Mouse (Mus musculus): ENCODE results near the gene Lpar3. TPM values are rescaled to one million over a fixed set of nuclear protein-coding genes. Genes with fewer than 3 reads are reported as not detected.

Gene Lpar3
- polyA plus RNA-seq, 1 experiment from 2014 or later, result 0.68 TPM

DNA sequence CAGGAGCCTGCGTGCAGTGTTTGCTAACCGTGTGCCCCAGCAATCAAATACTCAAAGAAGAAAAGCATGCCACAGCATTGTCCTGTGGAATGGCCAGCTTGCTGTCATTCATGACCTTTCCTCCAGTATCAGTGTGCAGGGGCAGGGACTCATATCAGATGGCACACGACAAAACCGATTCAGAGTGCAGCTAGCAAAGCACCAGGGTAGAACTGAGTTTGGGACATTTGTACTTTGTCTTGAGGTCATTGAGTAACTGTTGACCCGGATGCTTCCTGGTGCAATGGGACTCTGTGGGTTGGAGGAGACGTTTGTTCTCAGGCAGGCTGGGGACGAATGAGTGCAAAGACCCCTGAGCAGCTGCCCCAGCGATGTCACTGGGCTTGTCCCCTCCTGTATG lies 29.1 kb downstream of the Lpar3 start:
- Histone ChIP-seq H3K36me3 (no peaks in the 10 kb centered on the region), H3K4me3 (no peak overlapping the region), H3K4me1 (replicated peaks) (peaks cover 14% of the 10 kb centered on the region; the same call in 1 of the 2 replicates), H3K27me3 (ENCODE audit: insufficient read depth, poor library complexity, severe bottlenecking) (no peaks in the 10 kb centered on the region), H3K9me3 (no peaks in the 10 kb centered on the region), H3K27ac (no peak overlapping the region)
- DNase-seq (ENCODE audit: low spot score), result no peak
- 76% methylated on average over 8 of the region's 8 CpGs for whole genome bisulfite sequencing

DNA sequence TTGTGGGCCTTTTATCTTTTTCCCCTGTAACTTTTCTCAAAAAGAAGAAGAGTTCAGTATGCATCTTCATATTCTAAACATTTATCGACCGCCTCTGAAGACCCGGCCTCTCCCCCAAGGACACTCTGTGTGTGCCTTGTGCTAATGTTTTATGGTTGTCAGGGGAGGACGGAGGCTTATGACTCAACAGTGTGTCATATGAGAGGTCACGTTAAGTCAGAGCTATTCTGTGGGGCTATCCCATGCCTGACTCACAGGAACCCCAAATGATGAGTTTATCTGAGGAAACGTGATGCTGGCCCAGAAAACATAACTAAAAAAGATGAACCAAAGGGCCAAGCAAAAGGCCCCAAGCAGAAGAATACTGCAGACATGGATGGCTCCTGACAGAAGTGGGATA lies 31.0 kb downstream of the Lpar3 start:
- Histone ChIP-seq H3K36me3 (no peaks in the 10 kb centered on the region), H3K27me3 (ENCODE audit: insufficient read depth, poor library complexity, severe bottlenecking) (no peaks in the 10 kb centered on the region), H3K9me3 (no peaks in the 10 kb centered on the region), H3K4me3 (no peak overlapping the region), H3K27ac (no peak overlapping the region), H3K4me1 (replicated peaks) (peaks cover 14% of the 10 kb centered on the region; the same call in 1 of the 2 replicates)
- no peak for DNase-seq (ENCODE audit: low spot score)
- WGBS, result 91% methylated on average over 6 of the region's 6 CpGs

DNA sequence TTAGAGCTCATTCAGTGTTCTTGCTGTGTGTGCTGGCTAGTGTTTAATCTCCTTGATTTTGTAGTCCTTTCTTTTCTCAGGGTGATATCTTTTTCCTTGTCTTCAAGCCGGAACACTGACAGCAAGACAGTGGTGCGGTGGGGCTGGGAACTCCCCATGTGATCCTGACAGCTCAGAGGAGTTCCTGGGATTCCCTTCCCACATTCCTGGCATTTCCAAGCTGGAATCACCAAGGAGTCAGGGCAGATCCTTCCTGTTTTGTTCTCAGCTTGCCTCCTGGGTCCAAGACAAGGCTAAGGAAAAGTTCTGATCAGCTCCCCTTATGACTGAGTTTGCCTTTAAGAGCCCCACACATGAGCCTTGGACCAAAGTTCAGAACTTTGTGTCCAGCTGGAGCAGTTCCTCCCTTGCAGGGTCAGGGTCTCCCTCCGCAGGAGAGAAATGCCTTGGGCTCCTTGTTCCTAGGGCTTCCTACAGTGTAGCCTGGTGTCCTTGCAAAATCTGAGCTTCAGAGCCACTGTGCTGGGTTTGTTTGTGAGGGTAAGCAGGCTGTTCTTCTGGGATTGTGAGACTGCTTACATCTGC lies 33.1 kb downstream of the Lpar3 start:
- Histone ChIP-seq H3K36me3 (no peaks in the 10 kb centered on the region), H3K9me3 (no peaks in the 10 kb centered on the region), H3K4me1 (replicated peaks) (peaks cover 22% of the 10 kb centered on the region; the same call in 1 of the 2 replicates), H3K27ac (no peak overlapping the region), H3K27me3 (ENCODE audit: insufficient read depth, poor library complexity, severe bottlenecking) (no peaks in the 10 kb centered on the region), H3K4me3 (no peak overlapping the region)
- WGBS, result 37% methylated on average over 3 of the region's 3 CpGs
- DNase-seq (ENCODE audit: low spot score), result no peak

DNA sequence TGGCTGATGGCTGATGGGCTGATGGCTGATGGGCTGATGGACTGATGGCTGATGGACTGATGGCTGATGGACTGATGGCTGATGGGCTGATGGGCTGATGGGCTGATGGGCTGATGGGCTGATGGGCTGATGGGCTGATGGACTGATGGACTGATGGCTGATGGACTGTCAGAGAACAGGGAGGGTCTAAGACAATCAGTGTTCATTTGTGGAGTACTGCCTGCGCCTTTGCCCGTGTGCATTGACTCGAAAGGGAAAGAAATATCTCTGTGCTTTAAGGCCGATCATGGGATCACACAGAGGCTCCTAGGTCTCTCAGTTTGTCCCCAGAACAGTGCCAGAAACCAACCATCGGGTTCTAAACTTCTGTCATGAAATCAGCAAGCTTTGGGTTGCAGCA lies 34.4 kb downstream of the Lpar3 start:
- WGBS, result 94% methylated on average over 5 of the region's 5 CpGs
- H3K27ac ChIP-seq, result no peak overlapping the region

DNA sequence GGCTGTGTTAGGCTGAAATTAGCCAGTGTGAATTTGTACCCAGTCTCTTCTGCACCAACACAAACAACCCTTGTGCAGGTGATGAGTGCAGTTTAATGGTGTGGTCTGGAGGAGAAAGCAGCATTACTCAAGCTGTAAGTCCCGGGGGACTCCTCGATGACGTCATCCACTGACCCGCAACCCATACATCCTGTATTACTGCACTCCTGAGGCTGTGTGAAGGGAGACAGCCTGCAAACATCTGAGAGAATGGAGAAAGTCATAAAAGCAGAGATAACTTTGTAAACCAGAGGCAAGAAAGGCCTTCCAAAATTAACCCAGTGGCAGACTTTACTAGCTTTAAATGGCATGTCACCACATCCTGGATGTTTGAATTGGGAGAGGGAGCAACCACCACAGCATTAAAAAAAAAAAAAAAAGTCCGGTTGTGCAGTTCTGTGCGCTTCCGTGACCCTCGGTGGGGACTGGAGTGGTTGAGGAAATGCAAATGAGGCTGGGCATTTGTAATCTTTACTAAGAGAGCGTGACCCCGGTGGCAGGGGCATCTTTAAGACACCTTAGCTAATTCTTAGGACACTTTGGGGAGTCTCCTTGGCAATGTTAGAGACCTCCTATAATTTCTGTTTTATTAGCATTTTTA lies 36.8 kb downstream of the Lpar3 start:
- Histone ChIP-seq H3K27me3 (ENCODE audit: insufficient read depth, poor library complexity, severe bottlenecking) (no peaks in the 10 kb centered on the region), H3K36me3 (no peaks in the 10 kb centered on the region), H3K4me3 (no peak overlapping the region), H3K9me3 (no peaks in the 10 kb centered on the region), H3K27ac (no peak overlapping the region), H3K4me1 (replicated peaks) (peaks cover 16% of the 10 kb centered on the region; the same call in 1 of the 2 replicates)
- 69% methylated on average over 10 of the region's 10 CpGs for WGBS
- no peak for DNase-seq (ENCODE audit: low spot score)

More for the DNA sequence above, 34.4 kb downstream of the Lpar3 start:
- no peaks in the 10 kb centered on the region for H3K27me3 ChIP-seq (ENCODE audit: insufficient read depth, poor library complexity, severe bottlenecking)
- no peak for DNase-seq (ENCODE audit: low spot score)
- H3K4me1 ChIP-seq (replicated peaks), result peaks cover 17% of the 10 kb centered on the region; the same call in 1 of the 2 replicates
- no peaks in the 10 kb centered on the region for H3K9me3 ChIP-seq
- H3K4me3 ChIP-seq, result no peak overlapping the region
- H3K36me3 ChIP-seq, result no peaks in the 10 kb centered on the region

DNA sequence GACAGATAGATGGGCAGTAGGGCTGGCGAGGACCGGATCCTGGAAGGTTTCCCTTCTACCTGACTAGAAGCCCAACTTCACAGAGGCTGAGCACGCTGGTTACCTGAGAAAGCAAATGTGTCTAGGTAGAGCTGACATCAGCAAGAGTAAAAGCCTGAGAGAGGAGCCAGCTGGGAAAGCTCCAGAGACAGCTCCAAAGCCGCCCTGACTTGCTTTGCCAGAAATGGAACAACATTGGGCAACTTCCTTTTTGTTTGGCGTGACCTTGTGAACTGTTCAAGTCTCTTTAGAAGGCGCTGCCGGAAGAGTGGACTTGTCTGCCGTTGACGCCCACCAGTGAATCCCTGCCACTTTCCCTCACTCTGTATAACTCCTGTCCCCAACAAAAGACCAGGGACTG lies 39.4 kb downstream of the Lpar3 start:
- no peak overlapping the region for H3K27ac ChIP-seq
- H3K4me3 ChIP-seq, result no peak overlapping the region
- H3K4me1 ChIP-seq (replicated peaks), result 0 out of 2 replicates have a peak, but pooled peaks cover 8% of the 10 kb centered on the region
- no peak for DNase-seq (ENCODE audit: low spot score)
- no peaks in the 10 kb centered on the region for H3K9me3 ChIP-seq
- 84% methylated on average over 9 of the region's 9 CpGs for WGBS
- H3K36me3 ChIP-seq, result no peaks in the 10 kb centered on the region
- H3K27me3 ChIP-seq (ENCODE audit: insufficient read depth, poor library complexity, severe bottlenecking), result no peaks in the 10 kb centered on the region

- Histone ChIP-seq H3K9me3 (no peaks in the 10 kb centered on the region), H3K4me1 (replicated peaks) (0 out of 2 replicates have a peak, but pooled peaks cover 8% of the 10 kb centered on the region), H3K27me3 (ENCODE audit: insufficient read depth, poor library complexity, severe bottlenecking) (no peaks in the 10 kb centered on the region), H3K36me3 (no peaks in the 10 kb centered on the region), H3K27ac (no peak overlapping the region), H3K4me3 (no peak overlapping the region)
- WGBS, result 92% methylated on average over 11 of the region's 11 CpGs
- no peak for DNase-seq (ENCODE audit: low spot score)
These were observed 40.1 kb downstream of the Lpar3 start for GRCm38 (mm10) chr3:146260845-146261244.

- Histone ChIP-seq H3K27me3 (ENCODE audit: insufficient read depth, poor library complexity, severe bottlenecking) (no peaks in the 10 kb centered on the region), H3K9me3 (no peaks in the 10 kb centered on the region), H3K36me3 (no peaks in the 10 kb centered on the region), H3K4me3 (no peak overlapping the region), H3K4me1 (replicated peaks) (0 out of 2 replicates have a peak, but pooled peaks cover 6% of the 10 kb centered on the region), H3K27ac (no peak overlapping the region)
- WGBS, result 74% methylated on average over 1 of the region's 1 CpGs
- no peak for DNase-seq (ENCODE audit: low spot score)
These were observed 41.8 kb downstream of the Lpar3 start for GRCm38 (mm10) chr3:146262536-146262935.

- no peaks in the 10 kb centered on the region for H3K36me3 ChIP-seq
These were observed 43.4 kb downstream of the Lpar3 start for GRCm38 (mm10) chr3:146264146-146264545.

DNA sequence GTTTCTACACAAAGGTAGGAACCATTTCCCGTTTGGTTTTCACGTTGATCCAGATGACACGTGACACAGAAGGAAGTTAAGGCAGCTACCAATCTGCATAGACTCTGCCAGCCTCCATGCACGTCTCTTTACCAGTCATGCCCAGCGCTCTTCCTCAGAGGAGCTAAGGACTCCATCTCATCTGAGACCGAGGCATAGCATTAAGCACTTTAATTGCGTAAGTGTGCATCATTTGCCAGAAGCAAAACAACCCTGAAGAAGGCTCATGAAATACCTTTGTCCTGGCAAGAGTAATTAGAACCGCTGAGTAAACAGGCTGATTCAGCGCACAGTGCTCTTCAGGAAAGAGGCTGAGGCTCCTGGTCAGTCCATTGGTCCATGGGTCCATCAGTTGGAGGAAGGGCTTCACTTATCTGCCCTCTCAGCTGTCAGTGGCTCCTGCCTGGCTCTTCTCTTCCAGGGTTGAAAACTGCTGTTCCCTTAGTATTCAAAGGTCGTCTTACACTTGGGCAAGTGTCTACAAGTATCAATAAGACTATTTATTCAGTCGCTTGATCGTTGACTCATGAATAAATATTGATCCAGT lies 44.9 kb downstream of the Lpar3 start:
- Histone ChIP-seq H3K27ac (no peak overlapping the region), H3K36me3 (no peaks in the 10 kb centered on the region), H3K4me3 (no peak overlapping the region), H3K4me1 (replicated peaks) (peaks cover 6% of the 10 kb centered on the region; the same call in 1 of the 2 replicates), H3K9me3 (no peaks in the 10 kb centered on the region), H3K27me3 (ENCODE audit: insufficient read depth, poor library complexity, severe bottlenecking) (no peaks in the 10 kb centered on the region)
- no peak for DNase-seq (ENCODE audit: low spot score)
- WGBS, result 85% methylated on average over 12 of the region's 12 CpGs

More at GRCm38 (mm10) chr3:146264146-146264545, 43.4 kb downstream of the Lpar3 start:
- H3K9me3 ChIP-seq, result no peaks in the 10 kb centered on the region
- H3K4me3 ChIP-seq, result no peak overlapping the region
- H3K27ac ChIP-seq, result no peak overlapping the region
- 88% methylated on average over 10 of the region's 10 CpGs for WGBS
- DNase-seq (ENCODE audit: low spot score), result no peak
- H3K4me1 ChIP-seq (replicated peaks), result peaks cover 6% of the 10 kb centered on the region; the same call in 1 of the 2 replicates
- H3K27me3 ChIP-seq (ENCODE audit: insufficient read depth, poor library complexity, severe bottlenecking), result no peaks in the 10 kb centered on the region

DNA sequence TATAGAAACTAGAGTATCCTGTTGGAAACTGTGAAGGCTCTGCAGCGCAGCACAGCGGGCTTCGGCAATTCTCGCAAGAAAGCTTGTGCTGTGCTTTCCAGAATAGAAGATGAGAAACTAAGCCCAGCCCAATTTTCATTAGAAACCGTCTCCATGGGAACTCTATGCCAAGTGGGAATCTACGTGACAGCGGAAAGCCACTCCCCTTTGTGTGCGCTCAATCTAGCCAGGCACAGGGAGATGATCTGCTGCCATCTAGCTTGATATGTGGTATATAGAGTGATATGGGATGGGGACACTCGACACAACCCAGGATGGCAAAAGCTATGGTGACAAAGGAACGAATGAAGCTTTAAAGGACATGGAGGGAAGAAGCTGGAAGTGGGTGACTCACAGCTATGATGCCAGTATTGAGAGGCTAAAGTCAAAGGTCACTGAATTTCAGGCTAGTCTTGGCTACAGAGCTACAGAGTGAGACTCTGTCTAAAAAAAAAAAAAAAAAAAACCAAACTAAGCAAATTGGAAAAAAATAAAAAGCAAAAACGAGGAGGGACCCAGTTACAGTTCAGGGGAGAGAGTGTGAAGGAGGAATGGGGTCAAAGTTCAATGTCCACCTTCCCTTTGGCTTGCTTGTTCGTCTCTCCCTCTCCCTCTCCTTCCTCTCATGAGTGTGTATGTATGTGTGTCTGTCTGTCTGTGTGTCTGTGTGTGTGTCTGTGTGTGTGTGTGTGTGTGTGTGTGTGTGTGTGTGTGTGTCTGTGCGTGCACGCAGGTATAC lies 47.5 kb downstream of the Lpar3 start:
- DNase-seq (ENCODE audit: low spot score), result no peak
- no peaks in the 10 kb centered on the region for H3K36me3 ChIP-seq
- H3K9me3 ChIP-seq, result no peaks in the 10 kb centered on the region
- WGBS, result 82% methylated on average over 14 of the region's 14 CpGs
- H3K27me3 ChIP-seq (ENCODE audit: insufficient read depth, poor library complexity, severe bottlenecking), result no peaks in the 10 kb centered on the region
- H3K4me1 ChIP-seq (replicated peaks), result peaks cover 6% of the 10 kb centered on the region; the same call in 1 of the 2 replicates
- H3K4me3 ChIP-seq, result no peak overlapping the region
- no peak overlapping the region for H3K27ac ChIP-seq

DNA sequence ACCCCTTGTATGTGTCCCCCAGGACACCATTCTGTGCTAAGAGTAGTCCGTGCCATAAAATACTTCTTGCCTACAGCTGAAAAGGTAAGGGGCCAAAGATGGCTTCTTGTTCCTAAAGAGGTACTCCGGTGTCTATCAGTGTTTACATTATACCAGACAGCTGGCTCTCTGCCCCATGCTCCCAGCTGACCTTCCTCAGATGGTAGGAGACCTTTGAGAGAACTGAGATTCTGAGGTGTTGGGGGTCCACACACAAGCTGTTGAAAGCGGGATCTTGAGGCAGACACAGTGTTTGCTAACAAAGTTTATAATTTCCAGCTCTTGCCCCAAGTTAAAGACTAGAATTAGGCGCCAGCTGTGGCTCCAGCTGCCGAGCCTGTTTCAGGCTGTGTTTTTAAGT lies 53.7 kb downstream of the Lpar3 start:
- no peak for DNase-seq (ENCODE audit: low spot score)
- Histone ChIP-seq H3K27me3 (ENCODE audit: insufficient read depth, poor library complexity, severe bottlenecking) (no peaks in the 10 kb centered on the region), H3K9me3 (no peaks in the 10 kb centered on the region), H3K4me3 (no peak overlapping the region), H3K36me3 (no peaks in the 10 kb centered on the region), H3K4me1 (replicated peaks) (peaks cover 16% of the 10 kb centered on the region), H3K27ac (no peak overlapping the region)
- WGBS, result 72% methylated on average over 5 of the region's 5 CpGs

All from hindbrain, embryonic 10.5 days (tissue).